Mouse (Mus musculus) liver, embryonic 14 days (tissue): ENCODE results near the gene Igdcc3. TPM values are rescaled to one million over a fixed set of nuclear protein-coding genes. Genes with fewer than 3 reads are reported as not detected.

Experiments used
- polyA plus RNA-seq: library from polyadenylated mRNA; depleted of rRNA; stranded (reverse); fragments of >200 nt; gene quantifications from 2 replicates; pipeline ENCODE4 v1.2.3, GENCODE M21; 2012; rRNA removed

The Igdcc3 gene
- 0.07 and 0.08 TPM in 2 replicates for polyA plus RNA-seq

DNA sequence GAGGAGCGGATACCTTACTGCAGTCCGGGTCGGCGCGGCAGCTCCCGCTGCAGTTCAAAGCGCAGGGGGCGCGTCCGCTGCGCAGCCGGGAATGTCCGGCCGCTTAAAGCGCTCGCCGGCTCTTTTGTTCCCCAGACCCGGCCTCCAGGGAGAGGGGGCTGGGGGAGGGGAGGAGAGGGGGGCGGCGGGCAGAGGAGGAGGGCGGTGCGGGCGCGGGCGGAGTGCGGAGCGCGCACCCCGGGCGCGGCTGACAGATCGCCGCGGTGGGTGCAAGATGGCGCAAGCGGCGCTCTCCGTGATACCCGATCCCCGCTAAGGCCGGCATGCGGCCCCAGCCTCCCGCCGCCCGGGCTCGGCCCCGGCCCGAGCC lies at the start of gene Igdcc3:
TSS of gene Igdcc3 (plus strand) at position 254 of the 370 bp plus-strand sequence.

DNA sequence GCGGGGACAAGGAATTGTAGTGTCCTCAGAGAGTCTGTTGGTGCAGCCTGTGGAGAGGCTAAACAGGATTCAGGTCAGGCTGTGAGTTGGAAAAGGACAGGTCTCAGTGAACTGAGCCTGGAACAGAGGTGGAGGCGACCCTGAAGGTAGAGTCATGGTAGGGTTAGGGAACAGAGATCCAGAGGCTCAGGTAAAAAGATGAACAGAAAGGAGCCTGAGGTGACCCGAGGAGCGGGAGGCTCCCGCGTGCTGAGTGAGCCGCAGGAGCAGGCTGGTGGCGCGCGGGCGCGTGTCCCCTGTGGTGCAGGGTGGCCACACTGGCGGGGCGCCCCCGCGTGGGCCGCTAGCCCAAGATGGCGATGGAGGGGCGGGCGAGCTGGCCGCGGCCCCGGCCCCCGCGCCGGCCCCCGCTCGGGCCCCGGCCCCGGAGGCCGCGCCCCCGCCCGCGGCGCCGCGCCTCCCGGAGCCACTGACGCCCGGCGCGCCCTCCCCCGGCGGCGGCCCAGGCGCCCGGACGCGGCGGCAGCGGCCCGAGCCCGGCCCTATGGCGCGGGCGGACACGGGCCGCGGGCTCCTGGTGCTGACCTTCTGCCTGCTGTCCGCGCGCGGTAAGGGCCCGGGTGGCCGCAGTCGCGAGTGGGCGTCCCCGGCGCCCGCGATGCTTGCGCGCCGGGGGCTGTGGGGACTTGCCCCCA lies 39.9 kb upstream of the Igdcc3 start, which contains the start of gene Igdcc4:
TSS of gene Igdcc4 (plus strand) at position 496 of the 695 bp plus-strand sequence.

GRCm38 (mm10) chr9:65195053-65195452 lies 54.1 kb downstream of the Igdcc3 start, which contains the start of gene Parp16:
Gene Parp16, plus strand, starts transcription at chr9:65195353.

Other genes with a start within 250 kb of the Igdcc3 start
- 0.03 TPM in 2 replicates for gene Slc24a1, start 189.6 kb upstream of the Igdcc3 start, polyA plus RNA-seq
- gene Ints14, start 180.3 kb upstream of the Igdcc3 start, polyA plus RNA-seq, result 14.2 and 17.2 TPM in 2 replicates
- 22.8 and 27.1 TPM in 2 replicates for gene Hacd3, start 119.5 kb upstream of the Igdcc3 start, polyA plus RNA-seq
- gene Dpp8, start 108.8 kb upstream of the Igdcc3 start, polyA plus RNA-seq, result 16.6 and 21.3 TPM in 2 replicates
- 4.3 and 4.6 TPM in 2 replicates for gene Igdcc4, start 39.7 kb upstream of the Igdcc3 start, polyA plus RNA-seq
- gene Parp16, start 54.2 kb downstream of the Igdcc3 start, polyA plus RNA-seq, result 4.0 and 5.9 TPM in 2 replicates
- 0.01 and 0.02 TPM in 2 replicates for gene Cilp, start 124.0 kb downstream of the Igdcc3 start, polyA plus RNA-seq
- gene Clpx, start 153.1 kb downstream of the Igdcc3 start, polyA plus RNA-seq, result 11.1 and 12.7 TPM in 2 replicates
- gene Pdcd7, start 204.9 kb downstream of the Igdcc3 start, polyA plus RNA-seq, result 4.6 and 5.3 TPM in 2 replicates
- gene Ubap1l, start 219.9 kb downstream of the Igdcc3 start, polyA plus RNA-seq, result 0.07 and 0.22 TPM in 2 replicates